ENCODE assay signal across 14 mouse cellular contexts in the genomic region with DNA sequence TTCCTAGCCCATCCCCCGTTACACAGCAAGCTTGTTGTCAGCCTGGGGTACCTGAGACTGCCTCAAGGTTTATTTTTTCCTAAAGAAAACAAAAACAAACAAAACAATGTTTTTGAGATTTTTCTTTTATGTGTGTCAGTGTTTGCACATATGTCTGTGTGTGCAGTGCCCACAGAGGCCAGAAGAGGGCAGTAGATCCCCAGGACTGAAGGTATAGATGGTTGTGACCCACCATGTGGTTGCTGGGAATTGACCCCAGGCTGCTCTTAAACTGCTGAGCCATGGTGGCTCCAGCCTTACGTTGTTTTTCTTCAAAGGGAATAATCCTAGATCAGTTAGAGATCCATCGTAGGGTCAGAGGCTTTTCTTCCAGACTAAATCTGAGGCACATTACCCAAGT. TPM values are rescaled to one million over a fixed set of nuclear protein-coding genes. Genes with fewer than 3 reads are reported as not detected.
A peak's percentile ranks its signal among the peaks of the same experiment; 100 is the strongest.
DNase-seq lines count a peak whose midpoint lies in the region; ATAC-seq and TF ChIP-seq lines count a peak whose summit lies in the region.
"Had no signal": no experiment of that assay in that cellular context is flagged by ENCODE, and none has a peak within 500 bp of the region (broad histone marks: within the 10 kb centered on the region; RNA-seq: fewer than 3 reads in every experiment).

No protein-coding gene starts in this region.

- H3K4me1 ChIP-seq in intestine, postnatal 0 days (replicated peaks; ENCODE audit: control insufficient read depth, insufficient read depth, low read length) = 0 out of 2 replicates have a peak, but pooled peaks cover 3% of the 10 kb centered on the region
- peaks cover 16% of the 10 kb centered on the region for H3K4me1 ChIP-seq in intestine, embryonic 16.5 days (ENCODE audit: control insufficient read depth, insufficient read depth, low read length)
- H3K4me1 ChIP-seq in midbrain, embryonic 11.5 days (ENCODE audit: control insufficient read depth, insufficient read depth, low read length) = peaks cover 12% of the 10 kb centered on the region
- peaks cover 24% of the 10 kb centered on the region for H3K4me1 ChIP-seq in midbrain, embryonic 10.5 days
- H3K4me1 ChIP-seq in ES-Bruce4 (ENCODE audit: control insufficient read depth, insufficient read depth, low read length) = peaks cover 3% of the 10 kb centered on the region
- peaks cover 13% of the 10 kb centered on the region for H3K4me1 ChIP-seq in liver, postnatal 0 days (ENCODE audit: insufficient read depth)

- ATAC-seq in intestine, postnatal 0 days = no peak
- no peak for ATAC-seq in intestine, embryonic 16.5 days
- ATAC-seq in midbrain, embryonic 11.5 days (ENCODE audit: low FRiP score) = no peak
- no peak for ATAC-seq in liver, postnatal 0 days

- H3K4me2 ChIP-seq in intestine, postnatal 0 days (replicated peaks; ENCODE audit: low read depth) = no peak overlapping the region
- H3K4me2 ChIP-seq in intestine, embryonic 16.5 days (ENCODE audit: low read depth, low read length) = no peak overlapping the region
- no peak overlapping the region for H3K4me2 ChIP-seq in midbrain, embryonic 11.5 days
- no peak overlapping the region for H3K4me2 ChIP-seq in liver, postnatal 0 days (ENCODE audit: low read depth, low read length)
- H3K4me2 ChIP-seq: neural tube, embryonic 12.5 days had no signal

- TF ChIP-seq EP300 in ES-Bruce4 (IDR thresholded peaks at IDR 0.05; ENCODE audit: insufficient read depth, low read depth, low read length) = no peak
- TF ChIP-seq EP300 in liver, postnatal 0 days (IDR thresholded peaks at IDR 0.05; ENCODE audit: low read depth) = no peak

- no peak overlapping the region for H3K4me3 ChIP-seq in intestine, postnatal 0 days (ENCODE audit: low read depth, low read length)
- no peak overlapping the region for H3K4me3 ChIP-seq in intestine, embryonic 16.5 days (ENCODE audit: low read length)
- no peak overlapping the region for H3K4me3 ChIP-seq in midbrain, embryonic 11.5 days (ENCODE audit: low read depth, low read length)
- no peak overlapping the region for H3K4me3 ChIP-seq in midbrain, embryonic 10.5 days
- no peak overlapping the region for H3K4me3 ChIP-seq in ES-Bruce4 (ENCODE audit: low read depth, low read length)
- no peak overlapping the region for H3K4me3 ChIP-seq in liver, postnatal 0 days (ENCODE audit: low read depth, low read length)
- H3K4me3 ChIP-seq: neural tube, embryonic 12.5 days had no signal

- H3K27me3 ChIP-seq in intestine, postnatal 0 days (replicated peaks; ENCODE audit: control insufficient read depth, insufficient read depth, low read length) = no peaks in the 10 kb centered on the region
- no peaks in the 10 kb centered on the region for H3K27me3 ChIP-seq in intestine, embryonic 16.5 days (replicated peaks; ENCODE audit: control insufficient read depth, insufficient read depth, low read length)
- peaks cover 5% of the 10 kb centered on the region for H3K27me3 ChIP-seq in midbrain, embryonic 11.5 days (ENCODE audit: control insufficient read depth, insufficient read depth, low read length)
- peaks cover 20% of the 10 kb centered on the region for H3K27me3 ChIP-seq in midbrain, embryonic 10.5 days (ENCODE audit: low read depth, poor library complexity, severe bottlenecking)
- no peaks in the 10 kb centered on the region for H3K27me3 ChIP-seq in ES-Bruce4 (ENCODE audit: control insufficient read depth, insufficient read depth, low read length, poor library complexity, severe bottlenecking)
- peaks cover 11% of the 10 kb centered on the region for H3K27me3 ChIP-seq in liver, postnatal 0 days (ENCODE audit: insufficient read depth, low read length)

- peak; percentile 89 for DNase-seq in midbrain, embryonic 11.5 days (ENCODE audit: low spot score, missing footprints)
- DNase-seq in midbrain, embryonic 10.5 days (ENCODE audit: low spot score) = no peak
- no peak for DNase-seq in liver, postnatal 0 days
- no peak for DNase-seq in adrenal gland, adult (ENCODE audit: inconsistent age in 2 of 2, low spot score in 1 of 2)
- no peak for DNase-seq in gastrocnemius, postnatal 10 days
- DNase-seq: heart, adult 18-20 months; heart, postnatal 36 days; midbrain, embryonic 14.5 days; retina, postnatal 1 day; thymus, postnatal 14 days had no signal

- H3K9ac ChIP-seq in intestine, postnatal 0 days (ENCODE audit: low read depth, low read length) = no peak overlapping the region
- H3K9ac ChIP-seq in intestine, embryonic 16.5 days (ENCODE audit: low read depth, low read length) = no peak overlapping the region
- no peak overlapping the region for H3K9ac ChIP-seq in midbrain, embryonic 11.5 days (ENCODE audit: low read length)
- H3K9ac ChIP-seq in ES-Bruce4 (ENCODE audit: low read depth, poor library complexity, severe bottlenecking) = no peak overlapping the region
- H3K9ac ChIP-seq in liver, postnatal 0 days (replicated peaks) = no peak overlapping the region
- H3K9ac ChIP-seq: neural tube, embryonic 12.5 days had no signal

- 92% methylated on average over 3 of the region's 3 CpGs for WGBS in intestine, postnatal 0 days
- WGBS in intestine, embryonic 16.5 days = 94% methylated on average over 3 of the region's 3 CpGs
- 93% methylated on average over 3 of the region's 3 CpGs for WGBS in midbrain, embryonic 11.5 days
- 91% methylated on average over 3 of the region's 3 CpGs for WGBS in midbrain, embryonic 10.5 days
- WGBS in liver, postnatal 0 days (ENCODE audit: insufficient replicate concordance) = 85% methylated on average over 3 of the region's 3 CpGs

- no peaks in the 10 kb centered on the region for H3K9me3 ChIP-seq in intestine, postnatal 0 days (ENCODE audit: control insufficient read depth)
- no peaks in the 10 kb centered on the region for H3K9me3 ChIP-seq in intestine, embryonic 16.5 days (ENCODE audit: control insufficient read depth, low read length)
- H3K9me3 ChIP-seq in midbrain, embryonic 11.5 days (ENCODE audit: control insufficient read depth, low read length) = no peaks in the 10 kb centered on the region
- H3K9me3 ChIP-seq in midbrain, embryonic 10.5 days (replicated peaks) = no peaks in the 10 kb centered on the region; the same call in 1 of the 2 replicates
- no peaks in the 10 kb centered on the region; the same call in 1 of the 2 replicates for H3K9me3 ChIP-seq in ES-Bruce4 (replicated peaks; ENCODE audit: control insufficient read depth, insufficient read depth, low read length, poor library complexity, severe bottlenecking)
- no peaks in the 10 kb centered on the region; the same call in 1 of the 2 replicates for H3K9me3 ChIP-seq in liver, postnatal 0 days (ENCODE audit: low read length)
- H3K9me3 ChIP-seq: neural tube, embryonic 12.5 days had no signal

- TF ChIP-seq POLR2A in ES-Bruce4 (IDR thresholded peaks at IDR 0.05; ENCODE audit: insufficient read depth, low read length) = no peak

- peak; percentile 58 for TF ChIP-seq CTCF in intestine, postnatal 0 days (IDR thresholded peaks at IDR 0.05; ENCODE audit: low read depth)
- peak; percentile 51 for TF ChIP-seq CTCF in ES-Bruce4 (IDR thresholded peaks at IDR 0.05; ENCODE audit: low read depth, low read length)
- peak; percentile 63 for TF ChIP-seq CTCF in liver, postnatal 0 days (IDR thresholded peaks at IDR 0.05; ENCODE audit: low read depth)

- no peaks in the 10 kb centered on the region for H3K36me3 ChIP-seq in intestine, postnatal 0 days (ENCODE audit: control insufficient read depth, insufficient read depth)
- H3K36me3 ChIP-seq in intestine, embryonic 16.5 days (ENCODE audit: control insufficient read depth, insufficient read depth, low read length) = no peaks in the 10 kb centered on the region
- peaks cover 4% of the 10 kb centered on the region; the same call in 1 of the 2 replicates for H3K36me3 ChIP-seq in midbrain, embryonic 11.5 days (ENCODE audit: control insufficient read depth, insufficient read depth, low read length)
- H3K36me3 ChIP-seq in midbrain, embryonic 10.5 days = peaks cover 35% of the 10 kb centered on the region
- H3K36me3 ChIP-seq in ES-Bruce4 (ENCODE audit: control insufficient read depth, insufficient read depth, low read length, poor library complexity, severe bottlenecking) = no peaks in the 10 kb centered on the region
- 0 out of 2 replicates have a peak, but pooled peaks cover 3% of the 10 kb centered on the region for H3K36me3 ChIP-seq in liver, postnatal 0 days (replicated peaks; ENCODE audit: insufficient read depth, low read length)

- no peak overlapping the region for H3K27ac ChIP-seq in intestine, postnatal 0 days (ENCODE audit: low read depth, low read length)
- no peak overlapping the region for H3K27ac ChIP-seq in intestine, embryonic 16.5 days (ENCODE audit: low read length)
- no peak overlapping the region for H3K27ac ChIP-seq in midbrain, embryonic 11.5 days (ENCODE audit: low read depth, low read length)
- H3K27ac ChIP-seq in midbrain, embryonic 10.5 days (replicated peaks) = no peak overlapping the region
- H3K27ac ChIP-seq in ES-Bruce4 (ENCODE audit: insufficient read depth, low read length) = no peak overlapping the region
- H3K27ac ChIP-seq in liver, postnatal 0 days (ENCODE audit: low read depth) = no peak overlapping the region
- H3K27ac ChIP-seq: neural tube, embryonic 12.5 days had no signal

RNA-seq across cellular contexts. Expression of a gene that starts 13.7 kb away (rescaled TPM):
- 1.3 and 1.7 TPM in 2 replicates for polyA plus RNA-seq in intestine, postnatal 0 days (2015; fragmentation: Nextera tagmentation; extraction: Ambion mirVana)
- polyA plus RNA-seq in intestine, embryonic 16.5 days (2015; fragmentation: Nextera tagmentation; extraction: Ambion mirVana) = 0.18 and 0.20 TPM in 2 replicates
- 0.79 and 0.84 TPM in 2 replicates for polyA plus RNA-seq in midbrain, embryonic 11.5 days (2014; fragmentation: Nextera tagmentation; extraction: Ambion mirVana)
- 0.39 and 0.49 TPM in 2 replicates for polyA plus RNA-seq in midbrain, embryonic 10.5 days (2016; fragmentation: Nextera tagmentation; extraction: Ambion mirVana)
- not detected in 2 replicates for polyA plus RNA-seq in ES-Bruce4 (2011; ENCODE audit: insufficient read depth, insufficient read length, low read depth, missing spikeins)
- 0.18 and 0.31 TPM in 2 replicates for polyA plus RNA-seq in liver, postnatal 0 days (2015; fragmentation: Nextera tagmentation; extraction: Ambion mirVana)
- 1 to 10 TPM; 6.3 to 7.1 TPM for total RNA-seq in gastrocnemius, postnatal 10 days (2021)
- polyA plus RNA-seq: midbrain, embryonic 14.5 days had no signal

RNA-seq across cellular contexts. Expression of a gene that starts 34.5 kb away (rescaled TPM):
- 36.2 and 38.3 TPM in 2 replicates for polyA plus RNA-seq in intestine, postnatal 0 days (2015; fragmentation: Nextera tagmentation; extraction: Ambion mirVana)
- 68.6 and 75.2 TPM in 2 replicates for polyA plus RNA-seq in intestine, embryonic 16.5 days (2015; fragmentation: Nextera tagmentation; extraction: Ambion mirVana)
- polyA plus RNA-seq in midbrain, embryonic 11.5 days (2014; fragmentation: Nextera tagmentation; extraction: Ambion mirVana) = 144 and 157 TPM in 2 replicates
- 147 and 157 TPM in 2 replicates for polyA plus RNA-seq in midbrain, embryonic 10.5 days (2016; fragmentation: Nextera tagmentation; extraction: Ambion mirVana)
- 71.4 and 74.5 TPM in 2 replicates for polyA plus RNA-seq in ES-Bruce4 (2011; ENCODE audit: insufficient read depth, insufficient read length, low read depth, missing spikeins)
- 35.0 and 37.5 TPM in 2 replicates for polyA plus RNA-seq in liver, postnatal 0 days (2015; fragmentation: Nextera tagmentation; extraction: Ambion mirVana)
- total RNA-seq in gastrocnemius, postnatal 10 days (2021) = 10 to 100 TPM; 43.0 to 57.9 TPM
